Mouse (Mus musculus) gastrocnemius, postnatal 4 days (tissue): Measurements from ENCODE around the gene Prrx2. TPM values are rescaled to one million over a fixed set of nuclear protein-coding genes. Genes with fewer than 3 reads are reported as not detected.

ENCODE experiments used
- DNase-seq, 2 experiments: peaks; one replicate each; pipeline ENCODE4 v3.0.0; 2021 to 2022; ENCODE audit warnings: low spot score in 2 of 2, mixed read lengths in 2 of 2
- long read RNA-seq, 2 experiments: library from polyadenylated mRNA; stranded (forward); transcript quantifications; one replicate each; pipeline ENCODE4 v2.0.0; 2021
- total RNA-seq, 2 experiments: library from RNA; stranded (reverse); gene quantifications; 2 replicates each; pipeline ENCODE4 v1.2.3; 2021

Gene Prrx2
- 10 to 100 TPM; 12.3 to 13.3 TPM for total RNA-seq
- long read RNA-seq, experiment 1, transcript Prrx2-201 (4 exons, 1,441 nt): major isoform, 20 of 24 reads
- long read RNA-seq, experiment 1, partial matches to known transcripts: 0 of 24 reads
- long read RNA-seq, experiment 1, other reads (novel, unspliced or antisense): 4 of 24 reads
- long read RNA-seq, experiment 2, transcript Prrx2-201 (4 exons, 1,441 nt): major isoform, 17 of 17 reads
- long read RNA-seq, experiment 2, partial matches to known transcripts: 0 of 17 reads
- long read RNA-seq, experiment 2, other reads (novel, unspliced or antisense): 0 of 17 reads

- DNase-seq: no peak
Observed at GRCm38 (mm10) chr2:30834373-30835022, at the start of gene Prrx2. TSS of gene Prrx2 (plus strand) at chr2:30834972.

GRCm38 (mm10) chr2:30787466-30787865, 47.3 kb upstream of the Prrx2 start:
- no peak for DNase-seq

DNA sequence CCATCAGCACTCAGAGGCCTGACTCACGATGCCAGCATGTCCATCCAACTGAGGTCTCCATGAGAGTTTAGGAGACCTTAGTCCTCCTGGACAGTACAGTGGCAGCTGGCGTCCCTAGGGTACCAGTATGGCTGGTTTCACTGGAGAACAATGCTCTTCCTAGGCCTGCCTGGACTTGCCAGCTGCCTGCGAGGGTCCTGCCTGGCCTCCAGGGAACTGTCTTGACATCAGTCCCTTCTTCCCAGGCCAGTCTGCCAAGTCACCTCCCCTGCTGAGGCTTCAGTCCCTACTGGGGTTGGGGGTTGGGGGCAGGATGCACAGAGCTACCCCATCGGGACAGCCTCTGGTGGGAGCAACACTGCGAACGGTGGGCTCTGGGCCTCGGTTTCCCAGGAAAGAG, 42.7 kb upstream of the Prrx2 start:
- no peak for DNase-seq

GRCm38 (mm10) chr2:30794179-30795108, 40.3 kb upstream of the Prrx2 start:
- peak; percentile 94 for DNase-seq

GRCm38 (mm10) chr2:30795271-30795888, 39.4 kb upstream of the Prrx2 start:
- no peak for DNase-seq

GRCm38 (mm10) chr2:30795889-30796275, 38.9 kb upstream of the Prrx2 start:
- no peak for DNase-seq

DNA sequence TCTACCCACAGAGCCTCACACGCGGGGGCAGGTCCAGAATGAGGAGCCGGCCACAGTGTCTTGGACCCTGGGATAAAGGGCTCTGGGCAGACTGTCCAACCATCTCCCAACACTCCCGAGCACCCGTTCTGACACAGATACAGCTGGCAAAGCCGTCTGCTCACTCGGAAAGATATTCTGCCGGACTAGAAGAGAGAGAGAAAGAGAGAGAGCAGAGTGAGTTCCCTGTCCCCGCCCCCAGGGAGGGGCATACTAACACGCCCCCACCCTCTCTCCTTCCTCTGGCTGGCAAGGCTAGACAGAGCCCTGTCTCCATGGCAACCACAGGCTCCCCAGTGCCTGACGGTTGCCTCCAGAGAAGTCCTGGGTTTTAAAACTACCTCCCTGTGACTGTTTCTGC, 38.4 kb upstream of the Prrx2 start:
- peak; percentile 42 to 65 for DNase-seq

DNA sequence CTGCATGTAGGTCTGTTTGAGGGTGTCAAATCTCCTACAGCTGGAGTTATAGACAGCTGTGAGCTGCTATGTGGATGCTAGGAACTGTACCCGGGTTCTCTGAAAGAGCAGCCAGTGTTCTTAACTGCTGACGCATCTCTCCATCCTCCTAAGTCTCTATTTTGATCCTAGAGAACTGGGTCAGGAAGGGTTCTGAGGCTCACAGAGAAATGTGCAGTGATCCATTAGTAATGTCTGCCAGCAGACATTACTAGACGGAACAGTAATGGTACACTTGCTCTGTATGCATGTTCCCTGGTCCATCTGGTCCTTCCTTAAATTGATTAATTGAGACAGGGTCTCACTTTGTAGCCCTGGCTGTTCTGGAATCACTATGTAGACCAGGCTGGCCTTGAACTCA, 35.3 kb upstream of the Prrx2 start:
- DNase-seq: no peak

- no peak for DNase-seq
Observed at GRCm38 (mm10) chr2:30800671-30801066, 34.1 kb upstream of the Prrx2 start.

DNA sequence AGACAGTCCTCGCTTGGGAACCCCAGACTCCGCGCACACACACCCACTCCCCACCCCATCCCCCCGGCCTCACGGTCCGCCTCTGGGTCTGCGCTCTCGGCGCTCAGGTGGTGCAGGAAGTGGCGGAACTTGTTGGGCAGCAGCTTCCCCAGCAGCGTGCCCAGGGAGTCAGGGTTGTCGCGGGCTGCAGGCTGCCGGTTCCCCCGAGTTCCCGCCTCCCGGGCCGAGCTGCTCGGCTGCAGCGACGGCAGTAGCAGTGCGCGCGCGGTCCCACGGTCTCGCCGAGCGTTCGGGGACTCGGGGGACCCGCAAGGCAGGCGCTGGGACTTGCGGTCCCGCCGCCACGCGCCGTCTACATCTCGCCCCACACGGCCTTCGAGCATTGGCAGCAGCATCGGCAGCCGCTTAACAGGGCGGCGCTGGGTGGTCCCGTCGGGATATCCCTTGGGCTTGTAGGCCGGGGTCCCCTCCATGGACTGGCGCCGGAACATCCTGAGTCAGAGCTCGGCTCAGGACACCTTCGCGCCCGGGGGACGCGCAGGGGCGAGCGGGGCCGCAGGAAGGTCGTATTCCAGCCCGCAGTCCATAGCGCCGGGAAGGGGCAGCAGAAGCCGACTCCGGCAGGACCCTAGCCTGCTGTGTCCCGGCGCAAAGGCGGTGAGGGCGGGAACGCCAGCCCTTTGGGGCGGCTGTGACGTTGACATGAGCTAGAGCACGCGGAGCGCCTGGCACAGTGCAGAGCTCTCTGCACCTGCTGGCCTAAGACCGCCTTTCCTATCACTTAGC, 33.5 kb upstream of the Prrx2 start:
- no peak for DNase-seq

DNA sequence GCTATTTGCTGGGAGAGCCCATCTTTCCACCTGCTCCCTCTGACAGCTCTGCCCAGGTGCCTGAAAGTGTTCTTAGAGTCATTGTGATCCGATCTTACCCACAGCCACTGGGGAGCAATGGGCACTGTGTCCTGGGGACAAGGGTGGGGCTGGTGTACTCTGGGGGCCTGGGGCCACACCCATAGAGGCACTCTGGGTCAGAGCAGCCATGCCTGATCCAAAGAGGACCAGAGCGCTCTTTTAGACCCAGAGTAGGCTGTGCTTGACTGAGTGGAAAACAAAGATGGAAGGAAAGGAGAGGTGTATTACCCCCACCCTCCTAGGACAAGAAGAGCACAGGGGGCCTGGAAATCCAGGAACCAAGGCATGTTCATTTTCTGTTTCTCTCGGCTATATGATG, 31.2 kb upstream of the Prrx2 start, which contains the start of gene 1700001O22Rik:
Gene 1700001O22Rik (minus strand): TSS at position 58 of the 400 bp plus-strand sequence.
- no peak for DNase-seq

DNA sequence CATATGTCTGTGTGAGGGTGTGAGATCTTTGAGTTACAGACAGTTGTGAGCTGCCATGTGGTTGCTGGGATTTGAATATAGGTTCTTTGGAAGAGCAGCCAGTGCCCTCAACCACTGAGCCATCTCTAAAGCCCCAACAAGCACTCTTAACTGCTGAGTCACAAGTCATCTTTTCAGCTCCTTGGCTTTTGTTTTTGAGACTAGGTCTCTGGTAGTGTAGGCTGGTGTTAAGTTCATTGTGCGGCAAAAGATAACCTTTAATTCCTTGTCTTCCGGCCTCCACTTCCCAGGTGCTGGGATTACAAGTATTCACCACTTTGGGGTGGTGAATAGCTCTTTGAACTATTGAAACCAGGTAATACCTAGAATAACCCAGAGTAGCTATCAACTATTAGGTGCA, 28.8 kb upstream of the Prrx2 start:
- DNase-seq: no peak

- no peak for DNase-seq
Observed at GRCm38 (mm10) chr2:30807147-30807647, 27.6 kb upstream of the Prrx2 start.

DNA sequence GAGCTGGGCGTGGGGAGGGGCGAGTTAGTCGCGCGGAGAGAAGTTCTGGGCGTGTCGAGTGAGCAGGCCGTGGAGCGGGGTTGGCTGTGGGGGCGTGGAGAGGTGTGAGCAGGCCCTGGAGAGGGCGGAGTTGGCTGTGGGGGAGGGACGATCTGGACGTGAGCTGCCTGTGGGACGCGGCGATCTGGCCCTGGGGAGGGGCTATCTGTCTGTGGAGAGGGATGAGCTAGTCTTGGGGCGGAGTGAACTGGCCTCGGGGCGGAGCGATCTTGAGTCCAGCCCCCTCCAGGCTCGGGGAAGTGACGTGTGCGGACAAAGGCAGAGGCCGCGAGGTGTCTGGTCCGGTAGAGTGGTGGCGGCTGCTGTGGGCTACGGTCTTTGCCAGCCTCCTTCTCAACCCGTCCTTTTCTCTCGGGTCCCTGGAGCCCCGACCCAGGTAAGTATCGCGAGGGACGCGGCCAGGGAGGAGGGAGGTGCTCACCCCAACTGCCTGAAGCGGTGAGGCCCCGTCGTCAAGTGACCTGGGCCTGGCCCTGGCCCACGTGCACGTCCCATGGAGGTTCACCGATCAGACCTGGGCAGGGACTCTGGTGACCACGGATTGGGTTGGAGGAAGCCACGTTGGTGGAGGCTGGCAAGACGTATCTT, 27.0 kb upstream of the Prrx2 start, which contains the start of gene Ntmt1:
Gene Ntmt1 (plus strand): TSS at position 179 of the 648 bp plus-strand sequence.
- peak; percentile 96 to 100 for DNase-seq

DNA sequence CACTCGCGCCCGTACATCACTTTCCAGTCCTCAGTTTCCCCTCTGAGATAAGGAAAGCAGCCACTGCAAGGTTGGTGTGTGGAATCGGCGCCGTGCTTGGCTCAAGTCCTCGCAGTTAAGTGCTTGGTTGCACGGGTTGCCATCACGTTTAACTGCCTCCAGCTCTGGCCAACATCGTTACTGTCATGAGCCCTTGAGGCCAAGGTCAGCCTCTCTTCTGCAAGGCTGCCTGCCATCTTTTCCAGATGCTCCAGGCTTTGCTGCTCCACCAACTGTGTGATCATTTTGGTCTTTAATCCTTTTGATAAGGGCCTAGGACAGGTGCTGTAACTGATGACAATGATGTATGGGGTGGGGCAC, 26.5 kb upstream of the Prrx2 start:
- no peak for DNase-seq

- DNase-seq: no peak
Observed at GRCm38 (mm10) chr2:30809503-30809902, 25.3 kb upstream of the Prrx2 start.

DNA sequence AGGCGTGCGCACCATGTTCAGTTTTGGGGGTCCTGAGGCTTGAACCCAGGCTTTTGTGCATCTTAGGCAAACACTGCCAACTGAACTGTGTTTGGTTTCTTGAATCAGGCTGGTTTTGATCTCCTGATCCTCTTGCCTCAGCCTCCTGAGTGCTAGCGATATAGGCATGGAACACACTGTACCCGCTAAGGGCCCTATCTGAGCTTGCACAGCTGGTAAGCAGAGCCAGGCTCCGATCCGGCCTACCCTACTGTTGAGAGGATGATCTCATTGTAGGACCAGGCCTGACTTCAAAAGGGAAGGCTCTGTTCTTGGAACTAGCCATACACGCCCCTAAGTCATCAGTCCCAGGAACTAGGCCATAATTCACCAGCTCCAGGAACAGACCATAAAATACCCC, 24.2 kb upstream of the Prrx2 start:
- DNase-seq: no peak

DNA sequence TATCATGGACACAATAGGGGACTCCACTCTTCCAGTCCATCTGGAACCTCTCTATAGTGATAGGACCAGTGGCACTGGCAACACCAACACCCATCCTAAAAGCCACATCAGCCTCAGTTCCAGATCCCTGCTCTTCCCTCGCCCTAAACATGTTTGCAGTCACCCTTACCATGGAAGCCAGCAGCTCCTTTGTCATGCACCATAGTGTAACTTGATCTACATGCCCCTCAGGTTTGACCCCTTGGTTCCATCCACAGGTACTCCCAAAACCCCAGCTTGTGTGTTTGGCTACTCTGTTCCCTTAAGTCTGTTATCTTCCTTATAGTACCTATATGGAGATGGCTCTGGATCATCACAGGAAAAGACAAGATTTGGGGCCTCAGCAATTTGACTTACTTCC, 18.4 kb upstream of the Prrx2 start:
- DNase-seq: no peak

GRCm38 (mm10) chr2:30819873-30820272, 14.9 kb upstream of the Prrx2 start:
- no peak for DNase-seq

DNA sequence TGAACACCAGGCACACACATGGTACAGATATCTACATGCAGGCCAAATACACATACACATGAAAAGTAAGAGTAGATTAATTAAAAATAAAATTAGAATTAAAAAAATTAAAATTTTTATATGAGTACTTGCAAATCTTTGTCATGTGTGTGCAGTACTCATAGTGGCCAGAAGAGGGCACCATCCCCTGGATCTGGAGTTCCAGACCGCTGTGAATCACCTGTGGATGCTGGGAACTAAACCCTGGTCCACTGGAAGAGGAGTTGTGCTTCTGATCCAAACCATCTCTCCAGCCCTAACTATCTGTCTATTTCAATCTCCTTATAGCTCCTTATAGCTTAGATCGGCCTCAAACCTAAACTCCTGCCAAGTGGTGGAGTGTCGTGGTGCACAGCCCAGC, 13.7 kb upstream of the Prrx2 start:
- DNase-seq: no peak
